Mouse (Mus musculus): ENCODE data around the gene Olfr954.

Olfr954 gene

DNA sequence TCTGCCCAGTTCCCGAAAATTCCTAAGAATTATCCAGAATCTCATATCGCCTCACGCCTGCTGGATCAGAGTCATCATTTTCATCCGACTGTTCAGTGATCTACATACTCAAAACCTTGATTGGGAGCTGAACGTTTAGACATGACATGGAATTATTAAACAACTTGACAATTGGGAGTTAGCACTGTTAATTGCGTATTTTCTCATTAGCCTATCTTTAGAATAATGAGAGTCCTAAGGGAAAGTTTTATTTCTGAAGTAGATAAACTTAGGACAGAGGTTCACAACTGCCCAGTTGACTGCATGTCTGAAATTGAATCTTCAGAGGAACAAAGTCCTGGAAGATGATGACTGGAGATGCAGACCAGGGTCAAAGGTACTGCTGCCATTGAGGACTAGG is at the start of gene Olfr954:
Olfr954 (plus strand) TSS at position 301 of the 400 bp plus-strand sequence.
- no peak for DNase-seq

DNA sequence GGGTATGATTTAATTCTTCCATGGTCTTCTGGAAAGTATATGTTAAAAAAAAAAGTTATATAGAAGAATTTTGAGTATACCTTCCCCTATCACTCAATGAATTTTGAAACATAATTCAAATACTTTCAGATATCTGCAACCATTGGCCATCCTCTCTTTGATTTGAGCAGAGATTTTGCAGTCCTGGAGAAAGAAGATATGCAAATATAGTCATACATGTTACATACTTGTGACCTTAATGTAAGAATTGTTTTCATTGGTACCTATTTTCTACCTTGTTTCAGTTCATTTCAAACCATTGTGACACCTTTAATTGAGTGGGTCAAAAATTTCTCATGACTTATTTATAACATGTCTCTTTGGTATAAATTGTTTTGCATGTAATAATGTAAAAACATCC is 29.5 kb upstream of the Olfr954 start, which contains the start of gene Olfr952:
Olfr952 (minus strand) TSS at position 101 of the 400 bp plus-strand sequence.
- DNase-seq = no peak

DNA sequence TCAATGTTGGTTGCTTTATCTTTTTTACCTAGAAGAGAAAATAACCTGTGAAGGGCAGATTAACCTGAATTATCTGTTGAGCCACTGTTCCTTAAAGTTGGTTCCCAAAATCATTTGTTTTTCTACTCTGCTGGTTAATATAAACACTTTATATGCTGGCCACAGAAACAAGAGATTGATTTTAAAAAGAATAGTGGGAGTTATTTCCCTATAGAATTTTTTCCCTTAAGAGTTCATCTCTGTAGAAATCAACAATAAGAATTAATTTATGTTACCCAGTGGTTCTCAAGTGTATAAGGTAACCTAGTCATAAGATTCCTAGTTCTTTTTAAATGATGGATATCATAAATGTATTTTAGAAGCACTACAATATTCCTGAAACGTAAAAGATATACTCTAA is 15.3 kb downstream of the Olfr954 start, which contains the start of gene Olfr955:
Olfr955 (minus strand) TSS at position 101 of the 400 bp plus-strand sequence.
- no peak for DNase-seq

DNA sequence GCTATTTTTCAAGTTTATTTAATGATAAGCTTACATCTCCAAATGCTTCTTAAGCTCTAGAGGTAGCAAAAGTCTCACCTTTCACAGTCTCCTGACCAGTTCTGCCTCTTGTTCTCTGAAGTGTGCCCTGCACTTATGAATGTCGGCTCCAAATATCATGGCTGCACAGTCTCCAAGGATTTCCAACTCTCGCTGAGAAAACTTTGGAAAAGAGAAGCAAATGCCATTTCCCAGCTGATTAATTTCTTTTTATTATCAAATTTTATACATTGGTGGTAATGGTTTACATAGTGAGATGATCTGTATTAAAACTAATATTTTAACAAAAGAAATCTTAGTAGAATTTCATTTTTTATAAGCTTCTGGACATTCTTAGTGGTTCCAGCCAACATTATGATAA is 37.4 kb downstream of the Olfr954 start, which contains the start of gene Olfr44:
Olfr44 (minus strand) TSS at position 101 of the 400 bp plus-strand sequence.
- no peak for DNase-seq

DNA sequence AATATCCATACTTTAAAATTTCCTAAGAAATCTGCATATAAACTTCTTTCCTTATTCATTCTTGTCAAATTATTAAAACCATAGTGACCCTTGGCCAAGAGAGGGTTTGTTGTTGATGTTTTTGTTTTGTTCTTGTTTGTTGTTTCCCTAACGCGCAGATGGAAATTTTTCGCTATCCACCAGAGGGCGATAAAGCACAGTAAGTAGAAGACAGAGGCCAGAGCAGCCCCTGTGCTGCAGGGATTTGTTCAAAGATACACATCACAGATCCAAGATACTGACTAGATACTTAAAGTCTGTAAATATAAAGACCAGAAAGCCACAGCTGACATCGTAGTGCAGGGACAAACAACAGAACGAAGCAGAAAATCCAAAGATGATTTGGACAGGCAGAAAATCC is 52.5 kb downstream of the Olfr954 start:
- no peak for DNase-seq

DNA sequence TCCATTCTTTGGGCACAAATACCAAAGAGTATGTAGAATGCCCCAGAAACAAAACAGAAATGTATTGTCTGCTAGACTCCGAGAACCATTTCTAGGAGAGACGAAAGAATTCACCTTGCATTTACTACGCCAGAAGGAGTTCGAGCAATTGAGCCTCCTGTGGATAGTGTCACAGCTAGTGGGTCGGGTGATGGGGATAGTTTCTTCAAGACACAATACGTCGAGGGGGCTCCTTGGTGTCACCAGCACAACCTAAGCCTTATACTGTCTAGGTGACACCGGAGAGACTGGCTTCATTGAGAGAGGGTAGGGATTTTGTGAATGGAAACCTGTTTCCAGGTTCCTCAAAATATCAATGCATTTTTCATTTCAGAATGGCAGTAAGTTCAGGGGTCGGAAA is 52.9 kb downstream of the Olfr954 start:
- no peak for DNase-seq

Data from cerebellum, adult 9-11 months (tissue).